Mouse (Mus musculus): ENCODE results near the gene Cask.

The Cask gene

DNA sequence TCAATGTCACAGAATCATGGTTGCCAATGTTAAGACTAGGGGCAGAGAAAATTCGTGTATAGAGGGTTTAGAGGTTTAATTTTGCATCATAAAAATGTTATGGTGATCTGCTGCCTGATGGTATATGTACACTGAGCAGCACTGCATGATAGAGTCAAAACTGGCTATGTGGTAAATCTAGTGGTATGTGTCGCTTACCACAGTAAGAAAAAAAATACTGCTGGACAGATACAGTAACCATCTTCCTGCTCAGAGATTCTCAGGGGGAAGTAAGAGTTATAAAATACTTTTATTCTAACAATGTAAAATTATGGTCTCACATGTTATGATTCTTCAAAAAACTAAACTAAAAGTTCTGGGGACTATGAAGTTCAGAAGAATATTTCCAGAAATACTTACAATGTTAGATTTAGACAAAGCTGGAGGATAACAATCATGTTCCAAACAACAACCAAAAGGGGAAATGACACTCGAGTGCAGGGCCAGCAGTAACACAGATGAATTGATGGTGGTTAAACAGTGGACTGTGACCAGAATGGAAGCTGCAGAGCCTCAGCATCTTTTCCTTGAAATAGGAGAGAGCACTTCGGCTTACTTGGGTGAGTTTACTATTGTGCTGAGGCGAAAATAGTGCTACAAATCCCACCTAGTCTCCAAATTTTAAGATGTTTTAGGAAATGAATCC lies 219.4 kb downstream of the Cask start, which contains the start of gene Gpr34:
Gpr34 (plus strand) TSS at position 491 of the 685 bp plus-strand sequence.
- no peak for DNase-seq (ENCODE audit: extremely low spot score, low spot score)

GRCm38 (mm10) chrX:13622654-13623053 lies 228.5 kb downstream of the Cask start:
- no peak for DNase-seq (ENCODE audit: extremely low spot score, low spot score)

DNA sequence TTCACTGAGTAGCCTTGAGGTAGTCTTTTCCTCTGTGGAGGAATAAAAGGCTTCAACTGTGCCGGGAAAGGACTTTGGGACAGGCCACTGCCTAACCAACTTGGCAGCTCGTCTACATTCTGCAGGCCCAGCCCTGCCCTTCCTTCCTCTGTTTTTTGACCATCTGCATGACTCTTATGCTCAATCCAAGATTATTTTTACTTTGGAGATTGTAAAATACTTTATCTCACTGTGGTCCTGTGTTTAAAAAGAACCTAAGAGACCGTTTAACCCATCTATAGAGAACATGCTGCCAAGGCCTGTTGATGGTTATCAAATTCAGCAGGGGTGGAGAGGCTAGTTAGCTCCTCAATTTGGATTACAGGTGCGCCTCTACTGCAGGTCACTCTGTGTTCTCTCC lies 229.7 kb downstream of the Cask start:
- no peak for DNase-seq (ENCODE audit: extremely low spot score, low spot score)

- DNase-seq (ENCODE audit: extremely low spot score, low spot score): no peak
Observed at GRCm38 (mm10) chrX:13618476-13618875, 232.7 kb downstream of the Cask start.

GRCm38 (mm10) chrX:13617294-13617693 lies 233.9 kb downstream of the Cask start:
- DNase-seq (ENCODE audit: extremely low spot score, low spot score): no peak

DNA sequence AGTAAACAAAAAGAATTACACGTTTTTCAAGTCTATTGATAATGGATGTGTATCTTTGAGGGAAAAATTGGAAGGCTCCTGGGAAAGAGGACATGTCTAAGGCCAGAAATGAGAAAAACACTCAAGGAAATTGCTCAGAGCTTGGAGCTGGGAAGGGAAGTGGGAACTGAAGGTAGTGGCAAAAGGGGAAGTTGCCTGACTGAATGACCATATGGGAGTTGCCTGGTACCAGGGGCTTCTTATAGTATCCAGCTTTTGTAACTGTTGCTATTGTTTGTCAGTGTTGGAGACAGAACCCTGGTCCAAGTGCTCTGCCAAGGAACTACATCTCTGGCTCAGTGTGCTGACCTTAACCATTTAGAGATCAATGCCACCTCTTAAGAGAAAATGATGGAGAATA lies 234.4 kb downstream of the Cask start:
- DNase-seq (ENCODE audit: extremely low spot score, low spot score): no peak

DNA sequence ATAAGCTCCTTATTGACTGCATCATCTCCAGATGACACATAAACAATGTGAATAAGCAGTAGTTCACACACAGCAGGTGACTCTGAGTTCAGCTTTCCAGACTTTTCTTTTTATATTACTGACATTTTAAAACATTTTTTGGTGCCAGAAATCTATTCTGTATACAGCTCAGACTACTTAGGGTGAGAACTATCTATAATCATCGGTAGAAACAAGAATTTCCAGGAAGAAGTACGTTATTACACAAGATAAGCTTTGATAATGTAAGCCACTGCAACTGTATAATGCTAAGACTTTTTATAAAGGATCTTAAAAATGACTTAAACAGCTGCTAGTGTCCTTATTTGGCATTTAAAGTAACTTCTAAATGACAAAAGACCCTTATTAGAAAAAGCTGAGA lies 239.1 kb downstream of the Cask start:
- DNase-seq (ENCODE audit: extremely low spot score, low spot score): no peak

- no peak for DNase-seq (ENCODE audit: extremely low spot score, low spot score)
Observed at GRCm38 (mm10) chrX:13611114-13611513, 240.1 kb downstream of the Cask start.

DNA sequence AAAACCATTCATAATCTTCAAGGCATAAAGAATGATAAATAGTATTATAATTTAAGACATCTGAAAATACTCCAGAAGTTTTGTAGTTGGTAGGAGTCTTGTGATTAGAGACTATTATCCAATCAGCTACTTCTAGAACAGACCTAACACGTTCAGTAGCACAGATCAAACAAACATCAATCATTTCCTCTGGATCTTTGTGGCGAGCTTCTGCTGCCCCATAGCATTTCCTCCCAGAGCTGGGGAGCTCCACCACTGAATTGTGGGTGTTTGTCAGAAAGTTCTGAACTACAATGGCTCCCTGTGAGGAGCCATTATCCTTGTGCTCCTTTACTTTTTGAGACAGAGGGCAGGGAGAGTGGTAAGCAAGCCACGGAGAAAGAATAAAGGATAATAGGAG lies 243.4 kb downstream of the Cask start:
- no peak for DNase-seq (ENCODE audit: extremely low spot score, low spot score)

DNA sequence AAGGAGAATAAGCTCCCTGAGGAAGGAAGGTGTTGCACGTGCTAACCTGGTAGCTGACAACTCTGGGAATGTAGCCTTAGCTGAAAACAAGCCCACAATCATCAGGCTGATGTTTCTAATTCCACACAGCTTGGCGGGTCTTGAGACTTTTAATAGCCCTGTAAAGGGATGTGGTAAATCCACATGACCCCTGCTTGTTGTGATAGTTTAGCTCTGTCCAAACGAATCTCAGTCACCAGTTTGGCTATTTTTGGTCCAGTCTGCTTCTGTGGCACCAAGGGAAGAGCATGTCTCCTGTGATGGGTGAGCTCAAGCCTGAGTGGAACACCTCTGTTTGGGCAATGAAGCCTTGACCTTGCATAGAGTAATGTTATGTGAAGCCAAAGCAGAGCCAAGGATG lies 244.4 kb downstream of the Cask start:
- no peak for DNase-seq (ENCODE audit: extremely low spot score, low spot score)

DNA sequence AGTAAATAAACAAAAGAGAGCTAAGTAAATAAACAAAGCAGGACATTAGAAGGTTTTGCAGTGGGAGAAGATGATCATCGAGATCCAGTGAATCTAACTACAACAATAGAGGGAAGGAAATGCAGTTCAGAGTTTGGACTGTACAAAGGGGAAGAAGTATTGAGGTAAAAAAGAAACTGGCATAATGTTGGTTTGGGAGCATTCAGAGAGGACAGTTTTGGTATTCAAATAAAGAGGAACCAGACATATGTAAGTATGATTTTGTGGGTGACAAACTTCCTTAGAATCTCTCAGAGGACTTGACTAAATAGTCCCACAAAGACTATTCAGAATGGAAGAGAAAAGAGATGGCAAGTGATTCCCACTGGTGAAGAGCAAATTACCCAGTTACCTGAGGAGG lies 251.2 kb downstream of the Cask start:
- DNase-seq (ENCODE audit: extremely low spot score, low spot score): no peak

GRCm38 (mm10) chrX:13599373-13599772 lies 251.8 kb downstream of the Cask start:
- DNase-seq (ENCODE audit: extremely low spot score, low spot score): no peak

GRCm38 (mm10) chrX:13577647-13578046 lies 273.5 kb downstream of the Cask start:
- DNase-seq (ENCODE audit: extremely low spot score, low spot score): no peak

DNA sequence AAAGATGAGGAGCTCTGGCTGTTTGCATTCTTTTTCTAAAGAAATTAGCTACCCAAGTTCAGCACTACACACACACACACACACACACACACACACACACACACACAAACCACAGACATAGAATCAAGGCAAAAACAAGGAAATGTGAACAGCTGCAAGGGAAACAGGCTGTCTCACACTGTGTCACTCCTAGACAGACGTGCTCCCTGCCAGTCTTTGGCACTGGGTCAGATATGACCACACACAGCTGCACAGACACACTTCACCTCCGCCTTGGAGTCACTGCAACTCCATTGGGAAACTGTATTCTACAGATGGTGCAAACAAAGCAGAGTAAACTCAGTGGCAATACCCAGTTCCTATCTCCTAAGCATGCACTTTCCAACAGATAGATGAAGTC lies 274.6 kb downstream of the Cask start:
- no peak for DNase-seq (ENCODE audit: extremely low spot score, low spot score)

DNA sequence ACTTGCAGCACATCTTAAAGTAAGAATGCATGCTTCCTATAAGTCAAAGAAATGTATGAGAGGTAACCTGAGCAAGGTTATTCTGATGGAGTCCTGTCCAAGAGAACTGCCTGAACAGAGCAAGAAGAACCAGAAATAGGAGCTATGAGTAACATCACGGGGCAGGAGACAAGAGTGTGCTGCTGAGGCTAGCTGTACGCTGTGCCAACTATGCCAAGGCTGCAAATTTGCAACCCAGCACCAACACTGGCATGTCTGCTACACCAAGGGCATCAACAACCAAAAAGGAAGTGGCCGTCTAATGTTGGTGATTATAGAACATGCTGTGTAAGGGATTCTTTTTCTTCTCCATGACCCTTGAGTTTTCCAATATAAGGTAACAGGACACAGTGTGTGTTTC lies 276.3 kb downstream of the Cask start:
- DNase-seq (ENCODE audit: extremely low spot score, low spot score): no peak

GRCm38 (mm10) chrX:13574298-13574697 lies 276.9 kb downstream of the Cask start:
- DNase-seq (ENCODE audit: extremely low spot score, low spot score): no peak

DNA sequence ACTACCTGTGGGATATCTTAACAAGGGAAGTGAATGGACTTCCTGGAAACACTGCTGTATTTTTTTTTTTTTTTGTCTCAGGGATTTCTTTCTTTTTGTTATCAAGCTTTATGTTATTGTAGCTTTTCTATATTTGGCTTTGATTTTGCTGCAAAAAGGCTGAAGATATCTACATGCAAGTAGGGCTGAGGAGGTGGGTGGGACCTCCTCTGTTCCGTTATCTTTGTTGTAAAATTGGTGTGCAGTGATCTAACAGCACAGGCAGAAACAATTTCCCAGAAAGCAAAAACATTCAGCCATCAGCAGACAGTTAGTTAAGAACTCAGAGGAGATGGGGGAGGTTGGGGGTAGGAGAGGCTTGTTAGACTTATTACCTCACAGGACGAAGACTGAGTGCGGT lies 296.7 kb downstream of the Cask start:
- no peak for DNase-seq (ENCODE audit: extremely low spot score, low spot score)

DNA sequence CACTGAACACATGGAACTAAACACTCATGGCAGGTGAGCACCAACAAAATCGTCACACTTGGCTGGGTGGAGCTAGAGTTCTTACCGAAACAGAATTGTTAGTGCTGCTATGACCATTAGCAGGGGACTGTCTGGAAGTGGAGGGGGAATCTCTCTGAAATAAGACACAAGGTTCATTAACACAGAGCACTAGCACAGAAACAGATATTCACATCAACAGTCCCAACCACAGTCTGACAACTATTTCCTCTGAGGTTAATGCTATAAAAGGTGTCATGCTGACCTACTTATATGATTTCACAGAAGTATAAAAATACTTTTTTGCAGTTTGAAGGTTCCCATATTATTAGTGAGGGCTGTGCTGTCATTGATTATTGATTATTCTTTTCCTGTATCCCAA lies 298.9 kb downstream of the Cask start:
- DNase-seq (ENCODE audit: extremely low spot score, low spot score): no peak

GRCm38 (mm10) chrX:13551566-13551965 lies 299.6 kb downstream of the Cask start:
- no peak for DNase-seq (ENCODE audit: extremely low spot score, low spot score)

DNA sequence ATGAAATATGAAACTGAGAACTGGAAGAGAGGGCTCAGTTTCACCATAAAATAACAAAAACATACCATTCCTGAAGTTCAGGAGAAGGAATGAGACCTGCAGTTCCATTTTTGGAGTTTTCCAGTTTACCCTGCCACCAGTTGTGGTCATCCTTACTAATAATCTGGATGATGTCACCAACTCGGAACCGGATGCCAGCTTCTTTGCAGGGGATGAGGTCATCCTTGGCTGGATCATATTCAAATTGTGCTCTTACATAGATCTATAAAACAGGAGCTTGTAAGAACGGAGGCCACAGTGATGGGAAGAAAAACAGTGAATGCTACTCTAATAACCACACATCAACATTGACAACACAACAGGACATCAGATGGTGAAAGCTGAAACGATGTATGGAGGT lies 302.1 kb downstream of the Cask start:
- no peak for DNase-seq (ENCODE audit: extremely low spot score, low spot score)

- no peak for DNase-seq (ENCODE audit: extremely low spot score, low spot score)
Observed at GRCm38 (mm10) chrX:13521288-13521687, 329.9 kb downstream of the Cask start.

GRCm38 (mm10) chrX:13520566-13520965 lies 330.6 kb downstream of the Cask start:
- no peak for DNase-seq (ENCODE audit: extremely low spot score, low spot score)

DNA sequence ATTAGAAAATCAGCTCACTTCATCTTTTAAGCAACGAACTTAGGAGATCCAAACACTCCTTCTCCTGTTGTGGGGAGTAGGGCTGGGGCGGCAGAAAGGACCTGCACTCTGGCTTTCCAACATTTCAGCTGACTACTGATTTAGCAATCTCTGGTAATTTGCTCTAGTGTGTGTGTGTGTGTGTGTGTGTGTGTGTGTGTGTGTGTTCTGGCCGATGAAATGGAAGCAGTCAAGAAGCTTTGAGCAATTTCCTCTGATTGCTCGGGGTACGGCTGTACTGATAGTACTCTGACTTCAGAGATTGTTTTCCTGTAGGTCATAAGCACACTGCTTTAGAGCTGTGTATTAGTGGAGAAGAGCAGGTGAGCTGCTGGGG lies 331.8 kb downstream of the Cask start:
- no peak for DNase-seq (ENCODE audit: extremely low spot score, low spot score)

Data from neural tube, embryonic 10.5 days (tissue).